Mouse (Mus musculus) forebrain, embryonic 16.5 days (tissue): ENCODE results near the gene Rasgef1c. TPM values are rescaled to one million over a fixed set of nuclear protein-coding genes. Genes with fewer than 3 reads are reported as not detected.

Experiments
- ATAC-seq: fragments of 200-750 bp; cut with Nextera tagmentation; 2 replicates; pipeline ENCODE4 v1.8.0; 2017; ENCODE audit warnings: mild to moderate bottlenecking, moderate library complexity
- H3K27ac ChIP-seq: fragments of 300-500 bp; sonication (generic); 2 replicates; pipeline ENCODE4 v1.5.1; 2014; ENCODE audit warnings: low read length, control low read depth
- H3K27me3 ChIP-seq: fragments of 300-500 bp; sonication (generic); replicated peaks from 2 replicates; pipeline ENCODE4 v1.6.1; 2014; ENCODE audit warnings: low read length; ENCODE audit not compliant: control insufficient read depth, insufficient read depth
- H3K36me3 ChIP-seq: fragments of 300-500 bp; sonication (generic); 2 replicates; pipeline ENCODE4 v1.6.1; 2014; ENCODE audit not compliant: control insufficient read depth, insufficient read depth
- H3K4me1 ChIP-seq: fragments of 300-500 bp; sonication (generic); replicated peaks from 2 replicates; pipeline ENCODE4 v1.6.1; 2014; ENCODE audit warnings: low read length; ENCODE audit not compliant: control insufficient read depth, insufficient read depth
- H3K4me2 ChIP-seq: fragments of 300-500 bp; sonication (generic); 2 replicates; pipeline ENCODE4 v1.6.1; 2014; ENCODE audit warnings: mild to moderate bottlenecking, low read length, control low read depth
- H3K4me3 ChIP-seq: fragments of 300-500 bp; sonication (generic); replicated peaks from 2 replicates; pipeline ENCODE4 v1.5.1; 2014; ENCODE audit warnings: mild to moderate bottlenecking, low read length, control low read depth
- H3K9ac ChIP-seq: fragments of 300-500 bp; sonication (generic); replicated peaks from 2 replicates; pipeline ENCODE4 v1.6.1; 2014; ENCODE audit warnings: low read depth, low read length, control low read depth
- H3K9me3 ChIP-seq: fragments of 300-500 bp; sonication (generic); 2 replicates; pipeline ENCODE4 v1.6.1; 2016; ENCODE audit warnings: low read length; ENCODE audit not compliant: control insufficient read depth
- WGBS: fragments of 180-500 bp; shearing (Covaris S2); extraction: QIAGEN DNeasy Blood & Tissue Kit; methylation state at CpG from one replicate; pipeline ENCODE4 v1.1.7; 2014; 5-methylcytosine and 5-hydroxymethylcytosine counted together
- polyA plus RNA-seq: library from polyadenylated mRNA; unstranded; fragments of >200 nt; fragmentation: Nextera tagmentation; extraction: Ambion mirVana; gene quantifications from 2 replicates; pipeline ENCODE4 v1.2.1, GENCODE M21; 2015

The Rasgef1c gene
- polyA plus RNA-seq, 1 experiment from 2014 or later, result 17.1 TPM

DNA sequence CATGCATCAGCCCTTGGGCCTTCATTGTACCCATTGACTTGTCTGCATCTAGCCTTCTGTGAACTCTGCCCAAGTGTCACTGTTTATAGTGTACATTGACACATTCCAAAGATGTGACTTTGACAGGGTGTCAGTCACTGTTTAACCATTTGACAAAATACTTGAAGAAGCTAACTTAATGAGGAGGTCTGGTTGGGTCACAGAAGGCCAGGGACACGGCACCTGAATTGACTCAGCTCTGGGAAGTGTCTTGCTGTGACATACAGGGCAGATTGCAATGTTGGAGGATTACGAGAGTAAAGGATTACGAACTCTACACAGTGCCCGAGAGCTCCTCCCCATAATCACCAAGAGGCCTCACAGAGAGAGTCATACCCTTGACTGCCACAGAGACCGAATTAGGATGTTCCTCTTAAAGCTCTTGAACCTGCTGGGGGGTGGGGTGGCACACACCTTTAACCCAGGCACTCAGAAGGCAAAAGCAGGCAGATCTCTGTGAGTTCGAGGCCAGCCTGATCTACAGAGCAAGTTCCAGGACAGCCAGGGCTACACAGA lies 79.1 kb downstream of the Rasgef1c start:
- WGBS, result 69% methylated on average over 6 of the region's 6 CpGs
- Histone ChIP-seq H3K4me3 (no peak overlapping the region), H3K9ac (no peak overlapping the region), H3K27me3 (no peaks in the 10 kb centered on the region), H3K36me3 (no peaks in the 10 kb centered on the region), H3K4me1 (no peaks in the 10 kb centered on the region), H3K9me3 (no peaks in the 10 kb centered on the region), H3K27ac (no peak overlapping the region), H3K4me2 (no peak overlapping the region)
- no peak for ATAC-seq

DNA sequence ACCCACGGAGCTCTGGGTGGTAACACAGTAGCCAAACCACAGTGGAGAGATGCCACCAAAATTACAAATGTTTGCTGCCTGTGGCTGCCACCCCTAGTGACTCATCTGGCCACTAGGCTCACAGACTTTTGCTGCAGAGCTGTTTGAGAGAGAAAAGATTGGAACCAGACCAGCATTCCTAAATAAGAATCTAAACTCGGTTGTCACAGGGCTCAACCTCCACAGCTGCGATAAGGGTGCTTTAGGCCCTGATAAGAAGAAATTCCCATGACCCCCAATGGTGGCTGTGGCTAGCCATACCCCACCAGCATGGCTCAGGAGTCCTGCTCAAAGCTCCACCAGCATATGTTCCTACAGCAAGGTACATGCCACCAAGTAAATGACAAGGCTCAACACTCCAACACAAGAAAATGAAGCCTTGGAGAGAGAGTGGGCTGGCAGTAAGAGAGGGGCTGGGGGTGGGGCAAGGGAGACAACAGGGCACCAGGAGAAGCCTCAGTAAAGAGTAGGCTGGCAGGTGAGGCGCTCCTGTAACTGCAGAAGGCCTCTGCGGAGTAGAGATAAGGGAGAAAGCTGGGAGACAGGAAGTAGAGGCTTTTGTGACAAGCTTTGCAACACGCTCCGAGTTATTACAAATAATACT lies 79.8 kb downstream of the Rasgef1c start:
- Histone ChIP-seq H3K4me2 (no peak overlapping the region), H3K9me3 (no peaks in the 10 kb centered on the region), H3K27me3 (no peaks in the 10 kb centered on the region), H3K9ac (no peak overlapping the region; the same call in 1 of the 2 replicates), H3K4me1 (no peaks in the 10 kb centered on the region), H3K36me3 (no peaks in the 10 kb centered on the region), H3K27ac (no peak overlapping the region), H3K4me3 (no peak overlapping the region)
- no peak for ATAC-seq
- 86% methylated on average over 7 of the region's 7 CpGs for WGBS

DNA sequence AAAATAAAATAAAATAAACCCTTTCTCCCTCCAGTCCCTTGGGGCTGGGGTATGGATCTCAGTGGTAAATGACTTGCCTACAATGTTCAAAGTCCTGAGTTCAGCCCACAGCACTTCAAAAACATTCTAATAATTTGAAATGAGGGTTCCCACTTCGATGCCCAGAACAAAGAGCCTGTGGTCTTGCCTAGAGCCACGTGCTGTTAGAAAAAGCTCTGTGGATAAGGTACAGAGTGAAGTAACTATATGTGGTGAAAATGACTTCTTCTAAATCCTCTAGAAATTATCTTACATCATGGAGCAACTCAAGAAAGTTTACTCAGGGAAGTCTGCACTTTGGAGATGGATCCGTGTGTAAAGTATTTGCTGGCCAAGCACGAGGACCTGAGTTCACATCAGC lies 80.5 kb downstream of the Rasgef1c start:
- no peak overlapping the region for H3K4me3 ChIP-seq
- no peak overlapping the region for H3K4me2 ChIP-seq
- H3K4me1 ChIP-seq, result no peaks in the 10 kb centered on the region
- H3K27ac ChIP-seq, result no peak overlapping the region
- H3K9ac ChIP-seq, result no peak overlapping the region
- no peaks in the 10 kb centered on the region for H3K27me3 ChIP-seq
- 91% methylated on average over 4 of the region's 4 CpGs for WGBS
- H3K9me3 ChIP-seq, result no peaks in the 10 kb centered on the region
- H3K36me3 ChIP-seq, result no peaks in the 10 kb centered on the region
- ATAC-seq, result no peak

DNA sequence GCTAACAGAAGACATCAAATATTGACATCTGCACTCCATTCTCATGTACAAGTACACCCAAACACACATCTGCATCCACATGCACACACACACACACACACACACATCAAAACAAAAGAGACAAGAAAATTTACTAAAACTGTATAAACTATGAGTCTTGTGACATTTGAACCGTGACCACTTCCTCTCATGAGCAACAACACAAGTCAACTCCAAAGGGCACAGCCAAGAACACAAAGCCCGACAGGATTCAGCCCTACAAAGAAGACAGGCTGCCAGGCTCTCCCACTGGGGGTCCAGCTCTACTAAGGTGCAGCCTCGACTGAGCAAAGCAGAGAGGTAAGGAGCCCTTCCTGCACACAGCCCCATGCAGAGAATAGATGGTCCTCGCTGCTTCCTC lies 81.2 kb downstream of the Rasgef1c start:
- no peak overlapping the region for H3K4me2 ChIP-seq
- H3K36me3 ChIP-seq, result no peaks in the 10 kb centered on the region
- H3K4me3 ChIP-seq, result no peak overlapping the region
- ATAC-seq, result no peak
- H3K9ac ChIP-seq, result no peak overlapping the region
- no peak overlapping the region for H3K27ac ChIP-seq
- H3K9me3 ChIP-seq, result no peaks in the 10 kb centered on the region
- WGBS, result 47% methylated on average over 4 of the region's 4 CpGs
- H3K27me3 ChIP-seq, result no peaks in the 10 kb centered on the region
- no peaks in the 10 kb centered on the region for H3K4me1 ChIP-seq

DNA sequence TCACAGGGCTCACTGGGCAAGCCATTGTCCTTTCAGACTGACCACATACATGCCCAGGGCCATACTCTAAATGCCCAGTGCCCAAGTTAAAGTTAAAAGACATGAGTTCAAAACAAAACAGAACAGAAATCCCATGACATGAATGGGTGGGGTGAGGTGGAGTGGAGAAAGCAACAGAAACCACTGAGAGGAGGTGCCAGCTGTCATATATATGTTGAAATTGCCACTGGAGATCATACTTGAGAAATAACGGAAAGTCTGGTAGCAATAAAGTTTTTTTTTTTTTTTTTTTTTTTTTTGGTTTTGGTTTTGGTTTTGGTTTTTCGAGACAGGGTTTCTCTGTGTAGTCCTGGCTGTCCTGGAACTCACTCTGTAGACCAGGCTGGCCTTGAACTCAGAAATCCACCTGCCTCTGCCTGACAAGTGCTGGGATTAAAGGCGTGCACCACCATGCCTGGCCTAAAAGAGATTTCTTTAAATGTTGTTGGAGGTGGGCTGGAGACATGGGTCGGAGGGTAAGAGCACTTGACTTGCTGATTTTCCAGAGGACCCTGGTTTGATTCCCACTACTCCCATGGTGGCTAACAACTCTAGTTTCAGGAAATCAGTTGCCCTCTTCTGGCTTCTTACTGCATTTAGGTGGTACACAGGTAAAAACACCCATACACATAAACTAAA lies 82.4 kb downstream of the Rasgef1c start:
- Histone ChIP-seq H3K4me2 (no peak overlapping the region), H3K36me3 (no peaks in the 10 kb centered on the region), H3K9me3 (no peaks in the 10 kb centered on the region), H3K9ac (no peak overlapping the region), H3K27ac (no peak overlapping the region), H3K27me3 (no peaks in the 10 kb centered on the region), H3K4me3 (no peak overlapping the region), H3K4me1 (no peaks in the 10 kb centered on the region)
- WGBS, result 81% methylated on average over 4 of the region's 4 CpGs
- ATAC-seq, result no peak

DNA sequence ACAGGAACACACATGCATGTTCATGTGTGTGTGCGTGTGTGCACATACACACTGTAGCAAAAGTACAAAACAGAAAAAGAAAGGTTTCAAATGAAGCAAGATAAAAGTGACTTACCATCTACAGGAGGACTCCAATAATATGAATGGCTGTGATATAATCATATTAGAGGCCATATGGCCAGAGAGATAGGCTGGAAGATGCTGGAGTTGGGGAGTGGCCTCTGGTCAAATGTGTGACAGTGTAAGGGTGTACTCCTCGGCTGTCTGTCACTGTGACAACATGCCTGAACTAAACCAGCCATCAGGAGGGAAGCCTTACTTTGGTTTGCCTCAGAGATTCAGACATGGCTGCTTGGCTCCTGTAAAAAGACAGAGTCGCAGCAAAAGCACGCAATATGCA lies 83.4 kb downstream of the Rasgef1c start:
- Histone ChIP-seq H3K36me3 (no peaks in the 10 kb centered on the region), H3K27me3 (no peaks in the 10 kb centered on the region), H3K9ac (no peak overlapping the region), H3K4me1 (no peaks in the 10 kb centered on the region), H3K27ac (no peak overlapping the region), H3K9me3 (no peaks in the 10 kb centered on the region), H3K4me3 (no peak overlapping the region), H3K4me2 (no peak overlapping the region)
- WGBS, result 91% methylated on average over 4 of the region's 4 CpGs
- ATAC-seq, result no peak

DNA sequence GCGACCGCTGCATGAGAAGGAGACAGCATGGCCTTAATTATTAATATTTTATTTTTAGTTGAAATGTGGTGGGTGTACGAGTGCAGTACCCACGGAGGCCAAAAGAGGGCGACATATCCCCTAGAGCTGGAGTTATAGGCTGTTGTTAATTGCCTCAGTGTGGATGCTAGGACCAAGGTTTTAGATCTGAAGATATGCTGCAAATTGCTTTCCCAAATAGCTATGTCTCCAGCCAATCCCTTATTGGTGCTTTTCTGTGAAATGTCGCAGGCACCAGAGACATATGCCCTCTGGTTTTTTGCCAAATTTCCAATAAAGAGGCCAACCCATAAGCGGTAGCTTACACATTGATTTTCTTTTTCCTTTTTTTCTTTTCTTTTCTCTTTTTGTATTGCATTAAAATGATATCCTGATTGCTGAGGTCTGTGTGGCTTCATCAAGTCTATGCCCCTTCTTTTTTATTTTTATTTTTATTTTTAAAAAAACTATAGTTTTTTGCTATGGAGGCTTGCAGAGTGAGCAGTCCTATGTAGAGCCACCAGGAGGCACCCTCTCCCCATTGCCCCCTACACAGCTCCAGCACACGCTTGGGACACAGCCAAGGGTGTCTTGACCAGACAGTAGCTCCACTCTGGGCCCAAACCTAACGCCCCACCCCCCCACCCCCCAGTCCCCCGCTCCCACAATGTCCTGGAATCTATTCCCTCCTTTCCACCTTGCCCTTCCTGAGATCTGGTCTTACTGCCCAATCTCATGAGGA lies 84.8 kb downstream of the Rasgef1c start:
- H3K27ac ChIP-seq, result no peak overlapping the region
- no peak overlapping the region for H3K4me2 ChIP-seq
- WGBS, result 22% methylated on average over 10 of the region's 10 CpGs
- no peaks in the 10 kb centered on the region for H3K27me3 ChIP-seq
- no peaks in the 10 kb centered on the region for H3K36me3 ChIP-seq
- peaks cover 3% of the 10 kb centered on the region for H3K4me1 ChIP-seq
- no peak overlapping the region for H3K9ac ChIP-seq
- peak; percentile 72 for ATAC-seq
- H3K4me3 ChIP-seq, result no peak overlapping the region
- H3K9me3 ChIP-seq, result no peaks in the 10 kb centered on the region

DNA sequence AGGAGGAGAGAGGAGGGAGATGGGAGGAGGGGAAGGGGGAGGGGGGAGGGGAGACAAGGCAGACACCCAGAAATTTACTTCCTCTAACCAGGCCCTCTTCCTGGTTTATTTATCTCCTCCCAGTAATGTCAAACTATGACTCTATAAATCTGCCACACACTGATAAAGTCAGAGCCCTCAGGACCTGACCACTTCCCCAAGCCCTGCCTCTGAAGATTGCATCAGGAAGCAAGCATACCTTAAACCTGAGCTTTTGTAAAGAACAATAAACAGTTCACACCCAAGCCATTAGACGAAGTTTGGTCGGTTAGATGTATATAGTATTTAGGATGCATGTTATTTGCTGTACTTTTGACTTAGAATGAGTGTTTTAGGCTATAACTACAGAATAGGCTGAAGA lies 92.9 kb downstream of the Rasgef1c start:
- Histone ChIP-seq H3K27ac (no peak overlapping the region), H3K4me1 (peaks cover 3% of the 10 kb centered on the region), H3K36me3 (no peaks in the 10 kb centered on the region), H3K4me2 (no peak overlapping the region), H3K4me3 (no peak overlapping the region), H3K9me3 (no peaks in the 10 kb centered on the region), H3K9ac (no peak overlapping the region), H3K27me3 (no peaks in the 10 kb centered on the region)
- WGBS, result 87% methylated on average over 2 of the region's 2 CpGs
- no peak for ATAC-seq

DNA sequence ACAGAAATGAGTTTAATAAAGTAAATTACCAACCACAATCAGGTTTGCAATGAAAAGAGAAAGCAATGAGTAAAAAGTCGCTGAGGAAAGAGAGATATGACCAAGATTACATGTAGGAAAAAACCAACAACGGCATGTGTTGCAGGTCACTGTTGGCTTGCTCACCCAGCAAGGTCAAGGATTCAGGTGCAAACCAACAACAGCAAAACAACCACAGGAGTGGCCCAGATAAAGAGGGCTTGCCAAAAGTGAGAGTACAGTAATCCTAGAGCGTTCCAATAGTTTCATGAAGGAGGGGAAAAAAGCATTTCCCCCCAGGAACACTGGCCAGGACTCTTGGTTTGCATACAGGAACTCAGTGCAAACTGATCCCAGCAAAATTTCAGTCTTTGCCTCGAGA lies 94.8 kb downstream of the Rasgef1c start:
- Histone ChIP-seq H3K9me3 (no peaks in the 10 kb centered on the region), H3K9ac (no peak overlapping the region), H3K4me3 (no peak overlapping the region), H3K4me2 (no peak overlapping the region), H3K36me3 (no peaks in the 10 kb centered on the region), H3K27me3 (no peaks in the 10 kb centered on the region), H3K27ac (no peak overlapping the region), H3K4me1 (no peaks in the 10 kb centered on the region)
- WGBS, result 78% methylated on average over 4 of the region's 4 CpGs
- no peak for ATAC-seq
